Mouse (Mus musculus) B cell, adult (primary cell): ENCODE data around the gene Lman2l. TPM values are rescaled to one million over a fixed set of nuclear protein-coding genes. Genes with fewer than 3 reads are reported as not detected.

Source experiments
- total RNA-seq: library from RNA; stranded (reverse); gene quantifications from 4 replicates; pipeline ENCODE4 v1.2.4, GENCODE M21; 2023; ENCODE audit not compliant: inconsistent age

The Lman2l gene
- total RNA-seq = 21.7 to 30.1 TPM (median 27.9 TPM) in 4 replicates

DNA sequence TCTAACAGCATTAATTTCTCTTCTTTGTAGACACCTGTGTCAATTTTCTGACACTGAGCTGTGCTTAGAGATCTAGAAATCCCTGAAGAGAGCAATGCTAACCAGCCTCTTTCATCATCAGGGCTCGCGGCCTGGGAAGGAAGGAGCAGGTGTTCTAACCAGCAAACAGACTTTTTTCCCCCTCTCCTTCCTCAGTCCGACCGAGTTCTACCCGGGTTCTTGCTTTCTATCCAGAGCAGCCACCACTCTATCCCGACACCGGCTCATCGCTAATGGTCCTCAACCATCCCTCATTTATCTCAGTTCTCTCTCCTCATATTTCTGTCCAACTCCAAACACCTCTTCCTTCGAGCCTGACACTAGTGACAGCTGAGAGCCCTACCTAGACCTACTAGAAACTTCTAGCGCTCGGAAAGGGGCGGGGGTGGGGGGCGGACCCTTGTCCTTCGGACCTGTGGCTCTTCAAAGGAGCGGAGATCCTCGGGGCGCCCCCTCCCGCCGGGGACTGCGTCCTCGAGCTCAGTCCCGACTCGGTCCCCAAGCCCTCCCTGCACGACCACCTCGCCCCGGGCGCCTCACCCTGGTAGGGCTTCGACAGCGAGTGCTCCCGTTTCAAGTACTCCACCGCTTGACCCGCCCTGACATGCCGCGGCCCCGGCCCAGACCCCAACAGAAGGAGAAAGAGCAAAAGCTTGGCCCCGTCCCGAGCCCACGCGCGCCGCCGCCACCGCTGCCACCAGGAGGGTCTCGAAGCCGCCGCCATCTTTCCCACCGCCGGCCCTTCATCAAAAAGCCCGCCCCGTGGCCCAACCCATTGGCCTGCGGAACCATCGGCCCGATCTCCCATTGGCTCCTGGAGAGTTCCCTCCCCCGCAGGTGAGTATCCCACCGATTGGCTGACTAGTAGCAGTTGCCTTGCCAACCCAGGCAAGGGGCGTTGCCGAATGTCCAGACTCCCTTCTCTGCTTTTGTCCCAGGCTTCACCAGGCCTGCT, at the start of gene Lman2l:
Lman2l (minus strand) TSS at position 801 of the 994 bp plus-strand sequence.

DNA sequence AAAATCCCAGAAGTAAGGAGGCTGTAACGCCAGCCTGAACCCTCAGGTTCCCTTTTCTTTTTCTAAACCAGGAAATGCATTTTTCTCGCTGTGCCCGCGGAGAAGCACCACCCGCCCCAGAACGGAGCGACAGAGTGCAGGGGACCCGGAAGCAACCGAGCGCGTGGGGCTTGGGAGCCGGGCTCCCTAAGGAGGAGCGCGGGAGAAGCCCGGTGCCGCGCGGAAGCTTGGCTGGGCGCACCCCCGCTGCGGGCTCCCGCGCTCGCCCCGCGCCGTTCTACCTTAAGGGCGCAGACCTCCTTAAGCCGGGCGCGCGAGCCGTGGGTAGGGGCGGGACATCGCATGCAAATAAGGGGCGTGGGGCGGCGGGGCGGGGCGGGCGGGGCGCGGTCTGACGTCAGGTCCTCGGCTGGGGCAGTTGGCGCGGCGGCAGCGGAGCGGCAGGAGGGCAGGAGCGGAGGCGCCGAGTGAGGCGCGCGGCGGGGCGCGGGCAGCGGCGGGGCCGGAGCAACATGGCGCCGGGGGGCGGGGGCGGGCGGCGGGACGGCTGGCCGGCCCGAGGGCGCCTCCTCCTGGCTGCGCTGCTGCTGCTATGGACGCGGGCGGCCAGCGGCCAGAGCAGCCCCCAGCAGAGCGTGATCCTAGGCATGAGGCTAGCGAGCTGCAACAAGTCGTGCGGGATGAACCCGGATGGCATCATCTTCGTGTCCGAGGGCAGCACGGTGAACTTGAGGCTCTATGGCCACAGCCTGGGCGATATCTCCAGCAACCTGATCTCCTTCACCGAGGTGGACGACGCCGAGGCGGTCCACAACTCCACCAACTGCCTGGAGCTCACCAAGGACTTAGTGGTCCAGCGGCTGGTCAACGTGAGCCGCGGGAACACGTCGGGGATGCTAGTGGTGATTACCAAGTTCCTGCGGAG, 26.4 kb upstream of the Lman2l start, which contains the start of gene Cnnm4:
Cnnm4 (plus strand) TSS at position 440 of the 925 bp plus-strand sequence.

GRCm38 (mm10) chr1:36371934-36372845, 72.9 kb downstream of the Lman2l start, which contains the start of gene Fer1l5:
Gene Fer1l5, plus strand, starts transcription at chr1:36372291.

Other genes with a start within 250 kb of the Lman2l start
- gene Uggt1, start 200.6 kb downstream of the Lman2l start, total RNA-seq = 82.9 to 91.1 TPM (median 88.8 TPM) in 4 replicates
- 105 to 116 TPM (median 111 TPM) in 4 replicates for gene Neurl3, start 170.6 kb downstream of the Lman2l start, total RNA-seq
- 220 to 243 TPM (median 242 TPM) in 4 replicates for gene Arid5a, start 137.5 kb downstream of the Lman2l start, total RNA-seq
- gene Kansl3, start 76.1 kb downstream of the Lman2l start, total RNA-seq = 69.6 to 83.9 TPM (median 80.0 TPM) in 4 replicates
- not detected in 4 replicates for gene Fer1l5, start 73.0 kb downstream of the Lman2l start, total RNA-seq
- gene Cnnm4, start 26.3 kb upstream of the Lman2l start, total RNA-seq = 22.1 to 27.2 TPM (median 23.3 TPM) in 4 replicates
- gene Cnnm3, start 66.6 kb upstream of the Lman2l start, total RNA-seq = 26.6 to 32.0 TPM (median 28.4 TPM) in 4 replicates
- gene Ankrd23, start 91.6 kb upstream of the Lman2l start, total RNA-seq = 19.6 to 24.1 TPM (median 20.9 TPM) in 4 replicates
- not detected in 4 replicates for gene Gm42417, start 94.2 kb upstream of the Lman2l start, total RNA-seq
- 18.0 to 21.8 TPM (median 19.2 TPM) in 4 replicates for gene Ankrd39, start 102.2 kb upstream of the Lman2l start, total RNA-seq
- gene Sema4c, start 113.1 kb upstream of the Lman2l start, total RNA-seq = 0.93 TPM in 1 of 4 replicates, not detected in the others
- gene Fam178b, start 237.9 kb upstream of the Lman2l start, total RNA-seq = not detected in 4 replicates
- 208 to 240 TPM (median 226 TPM) in 4 replicates for gene Cox5b, start 246.2 kb upstream of the Lman2l start, total RNA-seq